Comparison of ENCODE assay signal across 16 mouse cellular contexts in genomic region chr3:38566576-38566975, GRCm38 (mm10).
"Had no signal": no experiment of that assay in that cellular context is flagged by ENCODE, and none has a peak within 500 bp of the region (broad histone marks: within the 10 kb centered on the region; RNA-seq: fewer than 3 reads in every experiment).

No protein-coding gene starts in this region.

- H3K36me3 ChIP-seq: lung, embryonic 15.5 days; midbrain, embryonic 12.5 days; midbrain, embryonic 15.5 days; neural tube, embryonic 12.5 days; stomach, embryonic 15.5 days had no signal

- H3K9ac ChIP-seq: lung, embryonic 15.5 days; midbrain, embryonic 12.5 days; midbrain, embryonic 15.5 days; neural tube, embryonic 12.5 days; stomach, embryonic 15.5 days had no signal

- H3K27me3 ChIP-seq: lung, embryonic 15.5 days; megakaryocyte, embryonic 14.5 days; midbrain, embryonic 12.5 days; midbrain, embryonic 15.5 days; neural tube, embryonic 12.5 days; stomach, embryonic 15.5 days had no signal

- H3K4me2 ChIP-seq: lung, embryonic 15.5 days; midbrain, embryonic 12.5 days; midbrain, embryonic 15.5 days; neural tube, embryonic 12.5 days; stomach, embryonic 15.5 days had no signal

- ATAC-seq: lung, postnatal 0 days; midbrain, embryonic 15.5 days had no signal

- H3K4me3 ChIP-seq: lung, embryonic 15.5 days; megakaryocyte, embryonic 14.5 days; midbrain, embryonic 12.5 days; midbrain, embryonic 15.5 days; neural tube, embryonic 12.5 days; stomach, embryonic 15.5 days had no signal

- H3K27ac ChIP-seq: lung, embryonic 15.5 days; macrophage; neural tube, embryonic 12.5 days; stomach, embryonic 15.5 days; stomach, postnatal 0 days had no signal

- H3K4me1 ChIP-seq: megakaryocyte, embryonic 14.5 days; stomach, embryonic 15.5 days had no signal

- H3K9me3 ChIP-seq: lung, embryonic 15.5 days; megakaryocyte, embryonic 14.5 days; midbrain, embryonic 12.5 days; midbrain, embryonic 15.5 days; neural tube, embryonic 12.5 days; stomach, embryonic 15.5 days had no signal

- DNase-seq: lung, adult 2 months; lung, postnatal 14 days; lung, postnatal 36 days; right cerebral cortex, postnatal 14 days; thymus, adult 2 months; thymus, postnatal 25 days; thymus, postnatal 4 days had no signal
